Mouse (Mus musculus) megakaryocyte, embryonic 14.5 days (primary cell): Measurements from ENCODE around the gene Nipsnap3a.

ENCODE experiments used
- FLI1 ChIP-seq: IDR thresholded peaks from 2 replicates; pipeline ENCODE4 v1.6.1; 2012; ENCODE audit warnings: low read length, inconsistent platforms, mixed read lengths
- GATA1 ChIP-seq: IDR thresholded peaks from 3 replicates; pipeline ENCODE4 v1.6.1; 2012; ENCODE audit warnings: mixed read lengths, low read length, inconsistent platforms, borderline replicate concordance

DNA sequence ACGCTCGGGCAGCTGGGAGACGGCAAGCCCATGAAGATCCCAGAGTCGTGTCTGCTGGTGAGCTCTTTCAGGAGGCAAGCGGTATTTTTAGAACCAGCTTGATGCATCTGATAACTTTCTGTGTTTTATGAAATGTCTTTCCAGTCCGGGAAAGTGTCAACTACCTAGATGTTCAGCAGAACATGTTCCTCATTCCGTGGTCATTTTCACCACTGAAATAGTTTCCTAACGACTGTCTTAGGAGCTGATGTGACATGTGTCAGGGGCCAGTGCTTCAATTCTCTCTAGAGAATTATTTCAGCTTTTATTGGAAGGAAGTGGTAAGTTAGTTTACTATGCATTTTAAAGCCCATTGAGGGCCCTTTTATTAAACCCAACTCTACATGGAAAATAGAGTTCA is 11.1 kb downstream of the Nipsnap3a start:
- TF ChIP-seq GATA1, result no peak
- no peak for TF ChIP-seq FLI1
